Mouse (Mus musculus): ENCODE measurements around the gene Bcl2l2. TPM values are rescaled to one million over a fixed set of nuclear protein-coding genes. Genes with fewer than 3 reads are reported as not detected.

The Bcl2l2 gene
- total and polyA plus RNA-seq, 2 experiments from 2014 or later = 3.7 to 23.1 TPM

DNA sequence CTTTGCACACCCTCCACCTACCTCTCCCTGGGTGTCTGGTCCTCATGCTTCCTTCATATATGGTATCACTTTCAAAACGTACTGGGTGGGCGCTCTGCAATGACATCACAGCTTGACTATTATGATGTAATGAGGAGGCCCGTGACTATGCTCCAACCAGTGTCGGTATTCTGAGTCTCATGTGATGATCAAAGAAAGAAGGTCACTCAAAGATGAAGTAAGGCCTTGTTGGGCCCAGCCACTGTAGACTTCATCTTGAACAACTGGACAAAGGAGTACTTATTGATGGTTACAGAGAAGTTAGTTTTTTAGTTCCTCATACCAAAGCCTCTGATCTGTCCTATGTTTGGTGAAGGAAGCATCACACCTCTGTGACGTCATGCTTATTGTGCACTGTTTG is 12.3 kb upstream of the Bcl2l2 start, which contains the start of gene Homez:
Gene Homez (minus strand): TSS at position 101 of the 400 bp plus-strand sequence.
- H3K4me1 ChIP-seq (ENCODE audit: insufficient read depth, low read length) = no peaks in the 10 kb centered on the region
- WGBS = 88% methylated on average over 5 of the region's 5 CpGs
- no peak within 1 kb of the TSS for H3K4me2 ChIP-seq (ENCODE audit: low read depth, low read length, poor library complexity, severe bottlenecking)
- H3K9me3 ChIP-seq (ENCODE audit: low read length) = no peaks in the 10 kb centered on the region
- DNase-seq (ENCODE audit: low spot score) (no peak), ATAC-seq (ENCODE audit: low FRiP score) (no peak)
- no peaks in the 10 kb centered on the region for H3K27me3 ChIP-seq (ENCODE audit: insufficient read depth, low read length)
- no peak within 1 kb of the TSS for H3K9ac ChIP-seq (replicated peaks; ENCODE audit: low read length, poor library complexity, severe bottlenecking)
- H3K36me3 ChIP-seq (ENCODE audit: insufficient read depth, low read length) = no peaks in the 10 kb centered on the region; the same call in 1 of the 2 replicates
- no peak for TF ChIP-seq CTCF (IDR thresholded peaks at IDR 0.05)
- H3K4me3 ChIP-seq (ENCODE audit: low read depth, low read length) = no peak within 1 kb of the TSS
- H3K27ac ChIP-seq (ENCODE audit: low read depth, low read length) = no peak within 1 kb of the TSS

GRCm38 (mm10) chr14:54874165-54874564 is 9.0 kb upstream of the Bcl2l2 start:
- no peak for DNase-seq (ENCODE audit: low spot score)
- Histone ChIP-seq H3K4me2 (ENCODE audit: low read depth, low read length, poor library complexity, severe bottlenecking) (no peak overlapping the region), H3K27ac (ENCODE audit: low read depth, low read length) (no peak overlapping the region), H3K9ac (replicated peaks; ENCODE audit: low read length, poor library complexity, severe bottlenecking) (no peak overlapping the region), H3K36me3 (ENCODE audit: insufficient read depth, low read length) (no peaks in the 10 kb centered on the region; the same call in 1 of the 2 replicates), H3K4me1 (ENCODE audit: insufficient read depth, low read length) (no peaks in the 10 kb centered on the region), H3K27me3 (ENCODE audit: insufficient read depth, low read length) (no peaks in the 10 kb centered on the region), H3K9me3 (ENCODE audit: low read length) (no peaks in the 10 kb centered on the region), H3K4me3 (ENCODE audit: low read depth, low read length) (no peak overlapping the region)
- WGBS = 93% methylated on average over 3 of the region's 3 CpGs
- no peak for TF ChIP-seq CTCF (IDR thresholded peaks at IDR 0.05)
- ATAC-seq (ENCODE audit: low FRiP score) = no peak

DNA sequence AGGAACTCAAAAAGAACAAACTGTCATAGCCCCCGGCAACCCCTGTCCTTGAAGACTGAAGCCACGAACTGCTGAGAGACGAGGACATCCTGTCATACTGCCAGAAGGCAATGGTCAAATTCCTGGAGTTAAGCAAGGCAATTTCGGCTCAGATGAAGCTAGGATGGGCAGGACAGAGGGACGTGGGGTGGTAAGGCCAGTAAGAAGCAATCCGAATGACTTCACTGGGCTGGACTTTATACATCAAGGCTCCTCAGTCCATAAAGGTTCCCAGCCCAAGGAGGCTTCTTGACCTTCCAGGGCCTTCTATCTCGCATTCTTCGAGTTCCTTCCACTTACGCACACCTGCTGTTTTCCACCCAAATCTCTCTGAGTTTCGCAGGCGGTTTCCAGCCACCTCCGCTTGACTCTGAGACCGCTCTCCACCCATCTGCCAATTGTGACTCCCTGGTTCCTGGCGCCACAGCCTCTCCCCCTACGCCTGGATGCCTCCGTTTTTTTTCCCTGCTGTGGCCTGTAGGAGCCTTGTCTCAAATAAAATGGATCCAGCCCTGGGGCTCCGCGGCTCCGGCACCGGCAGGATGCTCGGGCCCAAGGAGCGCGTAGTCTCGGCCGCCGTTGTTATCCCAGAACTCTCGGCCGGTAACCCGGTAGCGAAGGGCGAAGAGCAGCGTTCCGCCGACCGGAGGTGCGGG is 7.2 kb upstream of the Bcl2l2 start:
- peak overlapping the region; percentile 68 for H3K4me2 ChIP-seq (ENCODE audit: low read depth, low read length, poor library complexity, severe bottlenecking)
- peak overlapping the region; percentile 89 for H3K9ac ChIP-seq (replicated peaks; ENCODE audit: low read length, poor library complexity, severe bottlenecking)
- H3K4me1 ChIP-seq (ENCODE audit: insufficient read depth, low read length) = no peaks in the 10 kb centered on the region
- H3K9me3 ChIP-seq (ENCODE audit: low read length) = no peaks in the 10 kb centered on the region
- H3K27me3 ChIP-seq (ENCODE audit: insufficient read depth, low read length) = no peaks in the 10 kb centered on the region
- H3K36me3 ChIP-seq (ENCODE audit: insufficient read depth, low read length) = no peaks in the 10 kb centered on the region; the same call in 1 of the 2 replicates
- DNase-seq (ENCODE audit: low spot score) = peak; percentile 55
- no peak; the same call in 1 of the 2 replicates for TF ChIP-seq CTCF (IDR thresholded peaks at IDR 0.05)
- WGBS = 2% methylated on average over 36 of the region's 36 CpGs
- H3K4me3 ChIP-seq (ENCODE audit: low read depth, low read length) = peak overlapping the region; percentile 81
- ATAC-seq (ENCODE audit: low FRiP score) = peak; percentile 64
- peak overlapping the region; percentile 96 for H3K27ac ChIP-seq (ENCODE audit: low read depth, low read length)

DNA sequence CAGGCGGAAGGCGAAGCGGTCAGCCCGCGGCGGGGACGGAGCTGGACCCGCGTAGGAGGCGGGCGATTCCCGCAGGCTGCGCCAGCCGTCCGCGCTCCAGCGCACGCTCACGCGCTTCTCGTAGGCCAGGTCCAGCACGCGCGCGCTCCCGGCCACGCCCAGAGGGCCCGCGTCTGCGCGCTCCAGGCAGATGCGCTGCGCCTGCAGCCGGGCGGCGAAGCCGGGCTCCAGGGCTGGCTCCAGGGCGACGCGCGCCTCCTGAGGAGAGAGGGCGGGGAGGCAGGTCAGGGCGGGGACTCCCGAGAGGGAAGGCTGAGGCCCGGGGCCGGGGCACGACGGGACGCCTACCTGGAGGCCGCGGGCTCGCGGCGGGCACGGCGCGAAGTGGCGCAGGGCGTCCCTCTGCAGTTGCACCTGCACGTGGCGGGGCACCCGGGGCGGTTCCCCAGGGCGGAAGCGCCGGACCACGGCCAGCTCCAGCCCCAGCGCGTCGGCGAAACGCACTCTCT is 6.6 kb upstream of the Bcl2l2 start:
- peak overlapping the region; percentile 81 for H3K4me3 ChIP-seq (ENCODE audit: low read depth, low read length)
- no peak for TF ChIP-seq CTCF (IDR thresholded peaks at IDR 0.05)
- peak overlapping the region; percentile 68 for H3K4me2 ChIP-seq (ENCODE audit: low read depth, low read length, poor library complexity, severe bottlenecking)
- under 1% methylated on average over 61 of the region's 72 CpGs for WGBS
- H3K36me3 ChIP-seq (ENCODE audit: insufficient read depth, low read length) = no peaks in the 10 kb centered on the region; the same call in 1 of the 2 replicates
- ATAC-seq (ENCODE audit: low FRiP score) (peak; percentile 90), DNase-seq (ENCODE audit: low spot score) (peak; percentile 94)
- H3K4me1 ChIP-seq (ENCODE audit: insufficient read depth, low read length) = no peaks in the 10 kb centered on the region
- H3K27me3 ChIP-seq (ENCODE audit: insufficient read depth, low read length) = no peaks in the 10 kb centered on the region
- H3K27ac ChIP-seq (ENCODE audit: low read depth, low read length) = peak overlapping the region; percentile 96
- no peaks in the 10 kb centered on the region for H3K9me3 ChIP-seq (ENCODE audit: low read length)
- H3K9ac ChIP-seq (replicated peaks; ENCODE audit: low read length, poor library complexity, severe bottlenecking) = peak overlapping the region; percentile 89

- TF ChIP-seq CTCF (IDR thresholded peaks at IDR 0.05) = peak; percentile 57
- peak within 1 kb of the TSS; percentile 68 for H3K4me2 ChIP-seq (ENCODE audit: low read depth, low read length, poor library complexity, severe bottlenecking)
- H3K36me3 ChIP-seq (ENCODE audit: insufficient read depth, low read length) = no peaks in the 10 kb centered on the region; the same call in 1 of the 2 replicates
- peak within 1 kb of the TSS; percentile 81 for H3K4me3 ChIP-seq (ENCODE audit: low read depth, low read length)
- peak; percentile 67 for DNase-seq (ENCODE audit: low spot score)
- peak within 1 kb of the TSS; percentile 96 for H3K27ac ChIP-seq (ENCODE audit: low read depth, low read length)
- peak within 1 kb of the TSS; percentile 89 for H3K9ac ChIP-seq (replicated peaks; ENCODE audit: low read length, poor library complexity, severe bottlenecking)
- no peaks in the 10 kb centered on the region for H3K9me3 ChIP-seq (ENCODE audit: low read length)
- ATAC-seq (ENCODE audit: low FRiP score) = peak; percentile 78
- no peaks in the 10 kb centered on the region for H3K4me1 ChIP-seq (ENCODE audit: insufficient read depth, low read length)
- no peaks in the 10 kb centered on the region for H3K27me3 ChIP-seq (ENCODE audit: insufficient read depth, low read length)
- WGBS = under 1% methylated on average over 45 of the region's 61 CpGs
Measured at GRCm38 (mm10) chr14:54877048-54877715, 6.0 kb upstream of the Bcl2l2 start, which contains the start of gene Ppp1r3e. Gene Ppp1r3e (minus strand): TSS chr14:54877550.

Data from midbrain, postnatal 0 days (tissue).